8 mouse cellular contexts compared by ENCODE assay signal in the genomic region with DNA sequence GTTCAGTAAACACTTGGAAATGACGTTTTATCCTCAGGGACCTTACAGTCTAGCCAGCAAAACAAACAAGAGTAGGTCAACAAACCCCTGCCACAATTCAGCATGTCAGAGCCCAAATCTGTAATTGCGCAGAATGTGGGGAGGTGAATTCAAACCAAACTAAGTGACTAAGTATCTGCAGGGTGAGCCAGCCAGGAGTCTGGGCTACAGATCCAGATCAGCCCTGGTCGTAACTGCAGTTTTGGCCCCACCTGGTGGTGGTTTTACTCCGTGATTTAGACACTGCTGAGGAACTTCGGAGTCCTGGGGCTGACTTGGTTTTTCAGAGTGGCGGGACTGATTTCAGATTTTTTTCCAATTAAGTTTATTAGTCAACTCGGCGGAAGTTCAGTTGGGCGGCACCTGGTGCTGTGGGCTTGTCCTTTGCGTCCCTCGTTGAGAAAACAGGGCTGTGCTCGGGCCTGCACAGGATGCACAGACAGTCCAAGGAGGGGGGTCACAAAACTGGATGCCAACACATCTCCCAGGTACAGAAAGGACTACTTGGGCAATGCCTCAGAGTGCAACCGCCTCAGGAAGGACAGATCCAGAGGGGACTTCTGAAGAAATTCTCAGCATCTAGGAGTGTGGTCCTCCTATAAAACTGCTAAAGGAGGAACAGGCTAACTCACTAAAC.
DNase-seq lines count a peak whose midpoint lies in the region; ATAC-seq and TF ChIP-seq lines count a peak whose summit lies in the region.

No protein-coding gene starts in this region.

- intact Hi-C loops in gastrocnemius, adult 2 months (cut with DNase I) = no loop called here

- H3K4me2 ChIP-seq in limb, embryonic 14.5 days (replicated peaks; ENCODE audit: low read depth, low read length, severe bottlenecking) = no peak overlapping the region
- H3K4me2 ChIP-seq in neural tube, embryonic 14.5 days (ENCODE audit: low read depth, low read length) = no peak overlapping the region

- peak; percentile 4 for DNase-seq in thymus, postnatal 0 days (ENCODE audit: low spot score)
- no peak for DNase-seq in thymus, adult 2 months
- DNase-seq in gastrocnemius, adult 2 months = peak; percentile 64
- DNase-seq in kidney, postnatal 10 days = peak; percentile 82
- DNase-seq in limb, embryonic 14.5 days (ENCODE audit: low spot score) = peak; percentile 85
- no peak for DNase-seq in yolk sac, embryonic 10.5 days (ENCODE audit: low spot score)

- no peak overlapping the region for H3K27ac ChIP-seq in thymus, adult 2 months (ENCODE audit: control insufficient read depth, insufficient read depth, low read length)
- H3K27ac ChIP-seq in cortical plate, adult 2 months (ENCODE audit: insufficient read depth, low read length) = no peak overlapping the region
- no peak overlapping the region for H3K27ac ChIP-seq in gastrocnemius, adult 2 months
- H3K27ac ChIP-seq in limb, embryonic 14.5 days (replicated peaks; ENCODE audit: low read depth, low read length) = no peak overlapping the region
- H3K27ac ChIP-seq in neural tube, embryonic 14.5 days (ENCODE audit: low read depth, low read length) = no peak overlapping the region

- no peak for TF ChIP-seq POLR2A in thymus, adult 2 months (IDR thresholded peaks at IDR 0.05; ENCODE audit: control insufficient read depth, extremely low read depth, insufficient read depth, low read length, poor library complexity)
- no peak for TF ChIP-seq POLR2A in cortical plate, adult 2 months (IDR thresholded peaks at IDR 0.05; ENCODE audit: extremely low read depth, insufficient read depth, low read length)
- TF ChIP-seq POLR2A in limb, embryonic 14.5 days (IDR thresholded peaks at IDR 0.05; ENCODE audit: borderline replicate concordance, extremely low read depth, insufficient read depth, insufficient read length) = no peak

- TF ChIP-seq CTCF in thymus, adult 2 months (IDR thresholded peaks at IDR 0.05; ENCODE audit: borderline replicate concordance, control insufficient read depth, extremely low read depth, insufficient read depth, low read length, poor library complexity) = no peak
- TF ChIP-seq CTCF in cortical plate, adult 2 months (IDR thresholded peaks at IDR 0.05; ENCODE audit: extremely low read depth, insufficient read depth, low read length) = peak; percentile 71
- peak; percentile 47 for TF ChIP-seq CTCF in gastrocnemius, adult 2 months (IDR thresholded peaks at IDR 0.05)

- no peaks in the 10 kb centered on the region for H3K4me1 ChIP-seq in thymus, adult 2 months (replicated peaks; ENCODE audit: control insufficient read depth, insufficient read depth, low read length)
- peaks cover 4% of the 10 kb centered on the region; the same call in 1 of the 2 replicates for H3K4me1 ChIP-seq in cortical plate, adult 2 months (ENCODE audit: control insufficient read depth, insufficient read depth, low read length)
- H3K4me1 ChIP-seq in limb, embryonic 14.5 days (ENCODE audit: control insufficient read depth, insufficient read depth, low read length) = peaks cover 5% of the 10 kb centered on the region
- H3K4me1 ChIP-seq in neural tube, embryonic 14.5 days (ENCODE audit: control insufficient read depth, insufficient read depth, low read length) = peaks cover 2% of the 10 kb centered on the region; the same call in 1 of the 2 replicates

- no peaks in the 10 kb centered on the region for H3K27me3 ChIP-seq in thymus, adult 2 months (ENCODE audit: control insufficient read depth, insufficient read depth, low read length)
- H3K27me3 ChIP-seq in limb, embryonic 14.5 days (ENCODE audit: control insufficient read depth, insufficient read depth, low read length) = peaks cover 4% of the 10 kb centered on the region; the same call in 1 of the 2 replicates
- no peaks in the 10 kb centered on the region for H3K27me3 ChIP-seq in neural tube, embryonic 14.5 days (ENCODE audit: control insufficient read depth, insufficient read depth, low read length)

- no peak overlapping the region for H3K9ac ChIP-seq in limb, embryonic 14.5 days (ENCODE audit: low read depth, low read length, severe bottlenecking)
- H3K9ac ChIP-seq in neural tube, embryonic 14.5 days (replicated peaks; ENCODE audit: low read depth, low read length) = no peak overlapping the region

- no peaks in the 10 kb centered on the region for H3K9me3 ChIP-seq in limb, embryonic 14.5 days (ENCODE audit: control insufficient read depth, low read length)
- no peaks in the 10 kb centered on the region for H3K9me3 ChIP-seq in neural tube, embryonic 14.5 days (ENCODE audit: control insufficient read depth, low read length)

- H3K36me3 ChIP-seq in thymus, adult 2 months (ENCODE audit: control insufficient read depth, insufficient read depth, low read length) = no peaks in the 10 kb centered on the region
- no peaks in the 10 kb centered on the region for H3K36me3 ChIP-seq in limb, embryonic 14.5 days (ENCODE audit: control insufficient read depth, insufficient read depth, low read length)
- no peaks in the 10 kb centered on the region for H3K36me3 ChIP-seq in neural tube, embryonic 14.5 days (ENCODE audit: control insufficient read depth, insufficient read depth, low read length)

- 56% methylated on average over 13 of the region's 13 CpGs for WGBS in thymus, adult 2 months
- 31% methylated on average over 13 of the region's 13 CpGs for WGBS in limb, embryonic 14.5 days
- 50% methylated on average over 13 of the region's 13 CpGs for whole genome bisulfite sequencing in neural tube, embryonic 14.5 days

- ATAC-seq in limb, embryonic 14.5 days (ENCODE audit: low FRiP score, low read depth) = peak; percentile 80; the same call in 1 of the 2 replicates
- ATAC-seq in neural tube, embryonic 14.5 days (ENCODE audit: low read depth) = peak; percentile 87

- no peak overlapping the region for H3K4me3 ChIP-seq in thymus, adult 2 months (ENCODE audit: control insufficient read depth, insufficient read depth, low read length)
- H3K4me3 ChIP-seq in cortical plate, adult 2 months (ENCODE audit: insufficient read depth, low read length) = no peak overlapping the region
- no peak overlapping the region for H3K4me3 ChIP-seq in gastrocnemius, adult 2 months
- H3K4me3 ChIP-seq in limb, embryonic 14.5 days (replicated peaks; ENCODE audit: low read length) = no peak overlapping the region
- no peak overlapping the region for H3K4me3 ChIP-seq in neural tube, embryonic 14.5 days (ENCODE audit: low read depth, low read length)

Comparison
In these comparisons a context has a peak if more than half of its experiments do, and no peak if none do; other contexts are left out.
1. DNase-seq: peak in thymus, postnatal 0 days (single experiment), gastrocnemius, adult 2 months (single experiment), kidney, postnatal 10 days (single experiment) and limb, embryonic 14.5 days (single experiment); none in thymus, adult 2 months (single experiment) and yolk sac, embryonic 10.5 days (single experiment).